Mouse (Mus musculus): ENCODE data around the gene Wfdc8.

DNA sequence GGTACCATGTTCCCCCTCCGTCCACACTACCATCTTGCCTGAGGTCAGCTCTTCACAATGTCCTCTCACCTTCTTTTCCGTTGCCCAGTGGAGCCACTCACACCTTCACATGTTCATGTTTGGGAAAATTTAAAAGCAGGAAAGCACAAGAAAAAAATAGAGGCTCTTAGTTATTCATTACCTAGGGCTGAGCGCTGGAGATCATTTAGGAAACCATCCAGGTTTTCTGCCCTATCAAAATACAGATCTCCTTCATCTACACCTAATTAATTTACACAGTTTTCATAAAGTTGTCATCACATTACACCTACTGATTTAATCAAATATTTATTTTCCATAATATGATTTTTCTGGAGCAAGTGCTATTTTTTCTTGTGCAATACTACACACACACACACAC lies 25.3 kb upstream of the Wfdc8 start, which contains the start of gene Wfdc16:
- TF ChIP-seq POLR2A (IDR thresholded peaks at IDR 0.05; ENCODE audit: borderline replicate concordance, control insufficient read depth, low read depth, low read length) = no peak
- TF ChIP-seq CTCF (IDR thresholded peaks at IDR 0.05; ENCODE audit: control insufficient read depth, insufficient read depth, low read length) = no peak

Data from bone marrow, adult 2 months (tissue).